Mouse (Mus musculus) R1 (cell line): ENCODE measurements at regions not wholly inside any gene's neighbourhood (a gene's known extent, or its start where the extent isn't known, plus 50 kb on each side); places are given as distances from the start of the nearest gene placed in this dataset.

Experiments
- DNase-seq: peaks from one replicate; pipeline ENCODE4 v3.0.0-alpha.2; 2018; ENCODE audit warnings: low read depth, low spot score

GRCm38 (mm10) chr10:117461791-117462516 lies 82.1 kb upstream of the Cpsf6 start:
- DNase-seq = no peak

DNA sequence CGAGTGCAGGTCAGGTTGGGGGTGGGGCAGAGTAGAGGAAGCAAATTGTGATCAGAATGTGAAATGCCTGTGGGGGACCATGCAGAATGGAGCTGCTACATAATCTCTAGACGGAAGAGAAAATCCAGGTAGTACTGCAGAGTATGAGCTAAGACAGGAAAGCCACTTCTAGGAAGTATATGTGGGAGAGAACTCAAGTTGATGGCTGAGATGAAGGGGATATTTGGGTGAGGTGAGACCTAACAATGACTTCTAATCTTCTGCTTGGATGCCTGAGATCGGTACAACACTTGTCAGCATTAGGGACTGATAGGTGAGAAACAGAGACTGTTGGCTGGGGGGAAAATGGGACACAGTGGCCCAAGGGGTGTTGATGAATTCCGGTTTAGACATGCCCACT lies 81.4 kb upstream of the Cpsf6 start:
- no peak for DNase-seq

DNA sequence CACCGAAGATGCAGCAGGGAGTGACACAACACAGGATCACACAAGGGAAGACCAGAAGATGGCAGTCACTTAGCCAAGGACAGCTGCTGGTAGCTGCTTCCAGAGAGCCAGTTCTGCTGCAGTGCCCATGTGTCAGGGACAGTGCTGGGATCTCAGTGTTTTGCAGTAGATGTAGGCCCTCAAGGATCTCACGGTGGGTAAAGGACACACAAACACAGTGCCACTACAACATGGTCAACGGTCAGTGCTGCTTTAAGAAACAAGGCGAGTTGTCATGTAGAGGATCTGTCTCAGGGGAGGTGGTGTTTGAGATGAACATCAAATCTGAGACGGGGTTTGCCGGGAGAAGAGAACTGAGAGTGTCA lies 80.5 kb upstream of the Cpsf6 start:
- DNase-seq = no peak

- no peak for DNase-seq
Observed at GRCm38 (mm10) chr10:117459651-117460365, 80.0 kb upstream of the Cpsf6 start.

- no peak for DNase-seq
Observed at GRCm38 (mm10) chr10:117459041-117459475, 79.2 kb upstream of the Cpsf6 start.

DNA sequence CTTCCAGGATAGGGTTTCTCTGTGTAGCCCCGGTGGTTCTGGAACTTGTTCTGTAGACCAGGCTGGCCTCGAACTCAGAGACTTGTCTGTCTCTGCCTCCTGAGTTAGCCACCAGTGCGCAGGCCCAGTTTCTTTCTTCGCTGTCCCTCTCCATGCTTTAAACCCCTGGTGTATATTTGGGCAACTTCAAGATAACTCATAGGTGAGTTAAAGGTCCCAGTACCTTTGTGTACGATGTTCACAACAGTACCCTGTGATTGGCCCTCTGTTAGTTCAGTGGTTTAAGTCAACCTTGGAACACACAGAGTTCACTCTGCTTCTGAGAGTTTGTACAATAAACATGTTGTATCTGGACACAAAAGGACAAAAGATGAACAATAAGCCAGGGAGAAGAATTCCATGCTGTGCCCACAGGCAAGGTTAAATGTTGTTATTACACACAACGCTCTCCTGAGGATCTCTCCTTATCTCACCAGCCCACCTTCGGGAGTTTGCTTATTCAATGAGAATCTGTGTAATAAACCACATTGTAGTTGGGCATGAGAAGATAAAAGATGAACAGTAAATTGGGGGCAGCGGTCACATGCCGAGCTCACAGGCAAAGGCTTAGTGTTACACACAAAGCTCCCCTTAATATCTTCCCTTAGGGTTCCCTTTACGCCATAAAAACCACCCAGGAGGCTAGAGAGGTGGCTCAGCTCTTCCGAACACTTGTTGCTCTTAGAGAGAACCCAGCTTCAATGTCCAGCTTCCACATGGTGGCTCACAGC lies 78.6 kb upstream of the Cpsf6 start:
- DNase-seq = no peak

GRCm38 (mm10) chr10:117457701-117457950 lies 77.8 kb upstream of the Cpsf6 start:
- DNase-seq = no peak

GRCm38 (mm10) chr10:117456904-117457700 lies 77.3 kb upstream of the Cpsf6 start:
- no peak for DNase-seq

DNA sequence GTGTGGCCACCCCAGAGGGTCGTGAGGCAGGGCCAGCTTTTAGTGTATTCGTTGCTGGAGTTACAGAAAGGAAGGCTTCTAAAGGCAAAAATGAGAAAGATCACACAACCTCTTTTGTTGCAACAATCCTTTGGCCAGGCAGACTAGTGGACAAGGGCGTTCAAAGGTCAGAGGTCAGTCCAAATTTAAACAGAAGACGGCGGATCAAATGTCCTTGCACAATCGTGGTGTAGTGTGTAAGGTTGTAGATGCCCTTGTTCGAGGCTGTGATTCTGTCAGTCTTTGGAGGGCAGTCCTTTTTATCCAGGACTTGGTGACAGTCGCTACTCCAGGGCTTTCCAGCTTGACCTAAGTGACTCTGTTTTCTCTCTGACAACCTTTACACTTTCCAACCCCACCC lies 76.6 kb upstream of the Cpsf6 start:
- DNase-seq = no peak

DNA sequence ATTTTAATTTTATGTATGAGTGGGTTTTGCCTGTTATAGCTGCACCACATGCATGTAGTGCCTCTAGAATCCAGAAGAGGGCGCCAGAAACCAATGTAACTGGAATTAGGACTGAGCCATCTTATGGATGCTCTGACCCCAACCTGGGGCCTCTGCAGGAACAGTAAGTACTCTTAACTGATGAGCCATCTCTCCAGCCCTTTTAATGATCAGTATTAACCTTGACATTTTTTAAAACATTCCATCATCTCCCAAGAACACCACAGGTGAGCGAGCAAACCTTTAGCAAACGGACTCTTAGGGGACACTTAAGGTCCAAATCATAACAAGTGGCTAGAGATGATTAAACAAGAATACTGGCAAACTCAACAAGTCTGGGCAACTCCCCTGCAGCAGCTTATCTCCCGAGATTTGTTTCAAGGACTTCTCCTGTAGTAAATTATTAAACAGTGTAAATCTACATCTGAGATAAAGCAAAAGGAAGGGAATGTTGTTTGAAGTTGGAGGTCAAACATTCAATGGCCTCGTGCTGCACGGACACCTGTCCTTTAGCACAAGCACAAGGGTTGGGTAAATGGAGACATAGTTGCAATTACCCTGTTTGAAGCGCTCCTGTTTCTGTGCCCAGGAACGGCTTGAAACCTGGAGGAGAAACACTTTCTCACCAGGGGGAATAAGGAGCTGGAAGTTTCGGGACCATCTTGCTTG lies 75.9 kb upstream of the Cpsf6 start:
- DNase-seq = peak; percentile 71

DNA sequence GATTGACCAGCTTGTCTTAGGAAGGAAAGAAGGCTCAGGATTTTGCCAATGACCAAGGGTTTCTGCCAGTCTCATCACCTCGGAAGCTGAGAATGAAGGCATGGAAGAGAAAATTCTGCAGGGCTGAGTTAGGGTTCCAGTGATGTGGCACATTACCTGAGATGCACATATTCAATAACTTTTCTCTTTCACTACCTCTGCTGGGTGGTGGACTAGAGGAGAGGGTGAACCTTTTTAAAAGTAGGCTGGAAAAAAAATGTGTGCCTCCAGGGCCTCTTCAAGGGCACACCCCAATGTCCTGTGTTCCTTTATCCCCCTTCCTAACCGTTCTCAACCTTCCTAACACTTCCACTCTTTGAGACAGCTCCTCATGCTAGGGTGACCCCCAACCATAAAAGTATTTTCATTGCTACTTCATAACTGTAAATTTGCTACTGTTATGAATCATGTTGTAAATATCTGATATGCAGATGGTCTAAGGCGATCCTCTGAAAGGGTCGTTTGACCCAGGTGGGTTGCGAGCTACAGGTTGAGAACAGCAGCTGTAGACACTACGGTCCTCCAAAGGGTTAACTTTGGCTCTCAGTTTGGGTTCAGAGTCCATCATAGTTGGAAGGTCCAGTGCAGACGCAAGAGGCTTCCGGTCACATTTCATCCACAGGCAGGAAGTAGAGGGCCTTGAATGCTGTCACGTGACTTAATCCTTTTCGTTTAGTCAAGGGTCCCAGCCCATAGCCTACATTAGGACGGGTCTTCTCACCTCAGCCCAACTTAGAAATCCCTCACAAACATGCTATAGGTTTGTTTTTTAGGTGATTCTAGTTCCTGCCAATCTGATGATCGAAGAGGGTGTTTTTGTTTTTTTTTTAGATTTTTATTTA lies 75.1 kb upstream of the Cpsf6 start:
- DNase-seq = peak; percentile 46

DNA sequence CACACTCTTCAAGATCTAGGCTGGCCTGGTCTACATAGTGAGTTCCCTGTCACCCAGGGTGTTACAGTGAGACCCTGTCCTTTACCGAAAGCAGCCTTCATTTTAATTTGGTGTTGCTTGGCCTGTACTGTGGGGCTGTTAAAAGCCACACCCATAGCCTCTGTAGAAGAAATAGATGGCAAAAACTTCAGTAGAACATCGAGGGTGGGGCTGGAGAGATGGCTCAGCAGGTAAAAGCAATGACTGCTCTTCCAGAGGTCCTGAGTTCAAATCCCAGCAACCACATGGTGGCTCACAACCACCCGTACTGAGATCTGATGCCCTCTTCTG lies 74.3 kb upstream of the Cpsf6 start:
- no peak for DNase-seq

- no peak for DNase-seq
Observed at GRCm38 (mm10) chr10:117453406-117454170, 73.8 kb upstream of the Cpsf6 start.

DNA sequence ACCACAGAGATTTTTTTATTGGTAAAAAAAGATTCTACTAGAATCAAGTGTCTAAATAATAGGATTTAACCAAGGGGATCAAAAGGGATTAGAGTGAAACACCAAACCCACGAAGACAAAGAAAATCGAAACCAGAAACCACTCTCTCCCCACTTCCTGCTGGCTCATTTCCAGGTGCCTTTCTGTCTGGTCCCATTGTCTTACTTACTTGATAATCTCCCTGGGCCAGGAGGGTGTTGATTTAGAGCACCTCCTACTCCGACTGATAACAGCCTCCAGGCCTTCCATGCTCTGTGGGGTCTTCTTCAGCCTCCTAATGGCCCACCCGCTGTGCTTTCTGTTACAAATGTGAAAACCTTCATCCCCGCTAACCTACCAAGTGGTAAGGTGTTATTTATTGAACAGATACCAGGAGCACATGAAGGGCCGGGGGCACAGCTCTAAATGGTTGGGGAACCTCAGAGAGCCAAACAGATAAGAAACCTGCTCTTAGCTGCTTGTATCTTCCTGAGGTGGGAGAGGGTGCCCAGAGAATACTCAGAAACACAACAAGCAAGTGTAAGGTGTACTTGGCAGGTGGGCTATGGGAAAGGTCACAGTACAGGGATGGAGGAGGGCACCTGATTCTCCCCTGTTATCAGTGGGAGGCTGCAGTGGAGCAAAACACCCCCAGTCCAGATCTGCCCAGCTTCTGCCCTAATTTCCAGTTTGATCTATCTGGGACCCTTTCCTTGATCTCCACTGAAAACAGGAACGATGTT lies 72.6 kb upstream of the Cpsf6 start:
- peak; percentile 35 for DNase-seq

DNA sequence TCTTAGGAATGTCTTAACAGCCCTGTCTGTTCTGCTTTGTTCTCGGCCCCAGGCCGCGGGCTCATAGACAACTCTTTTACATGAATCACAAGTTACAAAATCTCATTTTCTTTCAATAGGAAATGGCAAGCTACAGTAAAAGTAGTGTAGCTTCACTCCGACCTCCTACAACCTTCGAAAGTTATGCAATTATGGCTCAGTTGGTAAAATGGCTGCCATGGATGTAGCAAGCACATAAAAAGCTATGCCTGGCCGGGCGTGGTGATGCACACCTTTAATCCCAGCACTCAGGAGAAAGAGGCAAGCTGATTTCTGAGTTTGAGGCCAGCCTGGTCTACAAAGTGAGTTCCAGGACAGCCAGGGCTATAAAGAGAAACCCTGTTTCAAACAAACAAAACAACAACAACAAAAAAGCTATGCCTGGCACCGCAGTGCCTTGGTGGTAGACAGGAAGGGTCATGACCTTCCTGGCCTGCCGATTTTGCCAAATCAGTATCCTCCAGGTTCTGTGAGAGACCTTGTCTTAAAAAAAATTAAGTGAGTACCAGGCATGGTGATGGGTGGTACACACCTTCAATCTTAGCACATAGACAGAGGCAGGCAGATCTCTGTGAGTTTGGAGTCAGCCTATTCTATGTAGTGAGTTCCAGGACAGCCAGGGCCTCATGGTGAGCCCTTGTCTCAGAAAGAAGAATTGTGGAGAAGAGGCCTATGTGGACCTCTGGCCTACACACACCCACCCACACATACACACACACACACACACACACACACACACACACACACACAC lies 71.8 kb upstream of the Cpsf6 start:
- DNase-seq = no peak

- no peak for DNase-seq
Observed at GRCm38 (mm10) chr10:117450631-117451030, 70.8 kb upstream of the Cpsf6 start.

DNA sequence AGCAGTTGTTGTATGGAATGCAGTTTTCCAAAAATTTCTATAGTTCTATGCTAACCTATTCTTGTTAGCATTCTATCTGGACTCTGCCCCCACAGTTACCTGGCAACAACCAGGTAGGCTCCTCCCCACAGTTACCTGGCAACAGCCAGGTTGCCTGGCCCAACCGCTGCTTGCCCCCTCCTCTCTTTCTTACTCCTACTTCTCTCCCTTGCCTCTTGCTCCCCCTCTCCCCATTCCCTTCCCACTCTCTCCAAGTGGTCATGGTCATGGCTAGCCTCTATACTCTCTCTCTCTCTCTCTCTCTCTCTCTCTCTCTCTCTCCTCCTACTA lies 70.4 kb upstream of the Cpsf6 start:
- no peak for DNase-seq
